Mouse (Mus musculus) olfactory bulb, adult 2 months (tissue): ENCODE measurements at regions not wholly inside any gene's neighbourhood (a gene's known extent, or its start where the extent isn't known, plus 50 kb on each side); places are given as distances from the start of the nearest gene placed in this dataset.

Experiments used
- CTCF ChIP-seq: fragments of 200-500 bp; IDR thresholded peaks from 2 replicates; pipeline ENCODE4 v1.5.1; 2012; ENCODE audit warnings: low read depth, mild to moderate bottlenecking, low read length, moderate library complexity; ENCODE audit not compliant: insufficient read depth
- POLR2A ChIP-seq: fragments of 200-500 bp; IDR thresholded peaks from 2 replicates; pipeline ENCODE4 v1.6.1; 2012; ENCODE audit warnings: mild to moderate bottlenecking, low read depth, low read length, moderate library complexity; ENCODE audit not compliant: insufficient read depth

DNA sequence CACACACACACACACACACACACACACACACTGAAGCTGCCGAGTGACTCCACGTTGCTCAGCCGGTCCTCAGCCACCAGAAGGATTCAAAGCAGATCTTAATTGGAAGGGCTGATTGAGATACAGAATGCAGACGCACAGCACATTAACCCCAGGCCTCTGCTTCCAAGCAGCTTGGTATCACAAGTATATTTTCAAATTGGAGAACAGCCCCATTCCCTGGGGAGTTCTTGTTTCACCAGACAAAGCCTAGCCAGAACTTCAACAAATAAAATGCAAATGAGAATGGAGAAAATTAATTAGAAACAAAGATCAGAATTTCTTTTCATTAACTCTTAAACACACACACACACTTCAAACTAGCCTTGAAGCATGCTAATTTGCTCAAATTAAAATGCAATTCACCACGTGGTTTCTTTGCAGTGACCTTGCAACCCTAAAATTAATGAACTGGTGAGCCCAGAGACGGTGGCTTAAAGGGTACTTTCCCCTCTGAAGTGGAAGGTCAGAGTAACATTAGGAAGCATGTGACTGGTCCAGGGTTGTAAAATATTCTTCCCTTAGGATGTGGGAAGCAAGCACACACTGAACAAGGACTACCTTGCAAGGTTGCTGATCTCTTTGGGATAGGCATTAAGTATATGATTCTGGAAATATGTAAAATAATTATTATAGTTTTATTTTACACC is 72.2 kb upstream of the Dapk1 start:
- TF ChIP-seq CTCF (no peak), POLR2A (no peak)
